Mouse (Mus musculus) hematopoietic multipotent progenitor cell, adult 10-12 weeks (in vitro differentiated cells): Measurements from ENCODE around the gene Dact2. TPM values are rescaled to one million over a fixed set of nuclear protein-coding genes. Genes with fewer than 3 reads are reported as not detected.

Source experiments
- polyA plus RNA-seq: library from polyadenylated mRNA; stranded (reverse); fragments of >175 nt; gene quantifications from 2 replicates; pipeline ENCODE4 v1.2.3, GENCODE M21; 2012; ENCODE audit warnings: low replicate concordance

Gene Dact2
- 0.16 and 0.72 TPM in 2 replicates for polyA plus RNA-seq

DNA sequence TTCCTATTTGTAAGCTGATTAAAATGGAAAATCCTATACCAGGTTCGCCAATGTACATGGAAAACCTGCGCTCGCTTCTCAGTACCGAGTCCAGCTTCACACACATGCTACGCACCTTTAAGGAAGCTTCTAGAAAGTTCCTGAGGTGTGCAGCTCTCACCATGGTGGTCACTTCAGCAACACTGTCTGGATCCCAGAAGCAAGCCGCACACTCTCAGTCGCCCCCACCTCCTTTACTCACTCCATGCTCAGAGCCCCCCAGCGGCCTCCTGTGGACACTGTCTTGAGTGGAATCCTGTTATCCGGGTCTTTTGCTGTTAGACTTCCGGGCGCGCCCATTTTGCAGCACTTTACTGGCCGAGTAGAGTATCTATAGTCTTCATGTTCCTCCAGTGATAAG, at the start of gene Dact2:
Gene Dact2, minus strand, starts transcription at position 244 of the 400 bp plus-strand sequence.

Other genes with a start within 250 kb of the Dact2 start
- not detected in 2 replicates for gene Gm7356, start 200.6 kb downstream of the Dact2 start, polyA plus RNA-seq
- not detected in 2 replicates for gene Gm7358, start 144.8 kb downstream of the Dact2 start, polyA plus RNA-seq
- gene Smoc2, start 75.2 kb upstream of the Dact2 start, polyA plus RNA-seq = 0.92 and 1.5 TPM in 2 replicates